Mouse (Mus musculus) MEL (cell line): ENCODE results near the gene Nfatc2ip. TPM values are rescaled to one million over a fixed set of nuclear protein-coding genes. Genes with fewer than 3 reads are reported as not detected.

Experiments used
- DNase-seq: peaks from one replicate; pipeline ENCODE4 v3.0.0; 2011; ENCODE audit warnings: low read depth, low spot score
- H3K27ac ChIP-seq: 2 replicates; pipeline ENCODE4 v1.5.1; 2012; ENCODE audit warnings: low read depth, mild to moderate bottlenecking, control low read depth, low read length, moderate library complexity; ENCODE audit not compliant: control insufficient read depth
- H3K27me3 ChIP-seq, 2 experiments: fragments of 150-350 bp in 1 of 2; sonication (generic) in 1 of 2; 2 replicates each; pipeline ENCODE4 v1.6.1; 2012; ENCODE audit warnings: low read length in 2 of 2, mild to moderate bottlenecking in 2 of 2, improper control_type of control experiment in 1 of 2, moderate library complexity in 1 of 2; ENCODE audit not compliant: insufficient read depth in 2 of 2, control insufficient read depth in 1 of 2
- H3K36me3 ChIP-seq, 2 experiments: 2 replicates each; pipeline ENCODE4 v1.6.1; 2012 to 2014; ENCODE audit warnings: low read length in 2 of 2, improper control_type of control experiment in 1 of 2, inconsistent platforms in 1 of 2, mild to moderate bottlenecking in 1 of 2; ENCODE audit not compliant: insufficient read depth in 2 of 2, control insufficient read depth in 1 of 2
- H3K4me1 ChIP-seq, 2 experiments: fragments of 150-350 bp in 1 of 2; sonication (generic) in 1 of 2; 2 replicates each; pipeline ENCODE4 v1.6.1; 2012; ENCODE audit warnings: low read length in 2 of 2, improper control_type of control experiment in 1 of 2, mild to moderate bottlenecking in 1 of 2; ENCODE audit not compliant: insufficient read depth in 2 of 2, control insufficient read depth in 1 of 2
- H3K4me3 ChIP-seq, 2 experiments: fragments of 150-350 bp in 1 of 2; sonication (generic) in 1 of 2; 2 replicates each; pipeline ENCODE4 v1.5.1; 2012; ENCODE audit warnings: low read depth in 2 of 2, low read length in 2 of 2, mild to moderate bottlenecking in 2 of 2, moderate library complexity in 2 of 2, control low read depth in 1 of 2, improper control_type of control experiment in 1 of 2; ENCODE audit not compliant: control insufficient read depth in 1 of 2, insufficient read depth in 1 of 2
- H3K79me2 ChIP-seq: 2 replicates; pipeline ENCODE4 v1.6.1; 2012; ENCODE audit warnings: mild to moderate bottlenecking, low read length, moderate library complexity; ENCODE audit not compliant: control insufficient read depth, poor library complexity, insufficient read depth
- H3K9ac ChIP-seq: 2 replicates; pipeline ENCODE4 v1.6.1; 2012; ENCODE audit warnings: low read depth, mild to moderate bottlenecking, control low read depth, low read length, moderate library complexity; ENCODE audit not compliant: control insufficient read depth, poor library complexity, severe bottlenecking
- H3K9me3 ChIP-seq: fragments of 150-350 bp; sonication (generic); replicated peaks from 2 replicates; pipeline ENCODE4 v1.6.1; 2012; ENCODE audit warnings: mild to moderate bottlenecking, low read length, improper control_type of control experiment, moderate library complexity; ENCODE audit not compliant: insufficient read depth
- CTCF ChIP-seq, 3 experiments: IDR thresholded peaks in 2 of 3; conservative IDR thresholded peaks in 1 of 3; 2 replicates each; pipeline ENCODE4 v1.5.1; 2011 to 2012; ENCODE audit warnings: low read length in 3 of 3, low read depth in 2 of 3, mild to moderate bottlenecking in 2 of 3, improper control_type of control experiment in 1 of 3, inconsistent platforms in 1 of 3, mixed read lengths in 1 of 3, moderate library complexity in 1 of 3; ENCODE audit not compliant: control insufficient read depth in 1 of 3, insufficient read depth in 1 of 3, poor library complexity in 1 of 3, severe bottlenecking in 1 of 3
- E2F4 ChIP-seq: IDR thresholded peaks from 2 replicates; pipeline ENCODE4 v1.6.1; 2011; ENCODE audit warnings: low read depth, low read length, improper control_type of control experiment, borderline replicate concordance
- EP300 ChIP-seq, 2 experiments: IDR thresholded peaks; 2 replicates each; pipeline ENCODE4 v1.6.1; 2011; ENCODE audit warnings: improper control_type of control experiment in 2 of 2, low read length in 2 of 2, low read depth in 1 of 2, mild to moderate bottlenecking in 1 of 2
- ETS1 ChIP-seq: IDR thresholded peaks from 2 replicates; pipeline ENCODE4 v1.6.1; 2012; ENCODE audit warnings: low read depth, mild to moderate bottlenecking, inconsistent platforms, low read length, improper control_type of control experiment, moderate library complexity
- GATA1 ChIP-seq: IDR thresholded peaks from 2 replicates; pipeline ENCODE4 v1.6.1; 2011; ENCODE audit warnings: low read depth, low read length, improper control_type of control experiment
- MAFK ChIP-seq: IDR thresholded peaks from 2 replicates; pipeline ENCODE4 v1.6.1; 2011; ENCODE audit warnings: low read depth, mild to moderate bottlenecking, low read length, improper control_type of control experiment, borderline replicate concordance
- MYB ChIP-seq: IDR thresholded peaks from 2 replicates; pipeline ENCODE4 v1.6.1; 2011; ENCODE audit warnings: mild to moderate bottlenecking, low read depth, low read length, improper control_type of control experiment
- RAD21 ChIP-seq: IDR thresholded peaks from 2 replicates; pipeline ENCODE4 v1.6.1; 2011; ENCODE audit warnings: mild to moderate bottlenecking, low read depth, low read length, improper control_type of control experiment
- RCOR1 ChIP-seq: IDR thresholded peaks from 2 replicates; pipeline ENCODE4 v1.6.1; 2012; ENCODE audit warnings: low read depth, mild to moderate bottlenecking, inconsistent platforms, low read length, improper control_type of control experiment
- SIN3A ChIP-seq: IDR thresholded peaks from 2 replicates; pipeline ENCODE4 v1.6.1; 2012; ENCODE audit warnings: low read length, improper control_type of control experiment, inconsistent platforms
- SMC3 ChIP-seq: IDR thresholded peaks from 2 replicates; pipeline ENCODE4 v1.6.1; 2011; ENCODE audit warnings: low read depth, low read length, improper control_type of control experiment
- TAL1 ChIP-seq: IDR thresholded peaks from 2 replicates; pipeline ENCODE4 v1.6.1; 2012; ENCODE audit warnings: mild to moderate bottlenecking, inconsistent platforms, low read length, moderate library complexity, mixed read lengths
- TCF12 ChIP-seq: IDR thresholded peaks from 2 replicates; pipeline ENCODE4 v1.6.1; 2014; ENCODE audit warnings: low read depth, mild to moderate bottlenecking, inconsistent platforms, low read length, improper control_type of control experiment, moderate library complexity
- USF1 ChIP-seq: IDR thresholded peaks from 2 replicates; pipeline ENCODE4 v1.6.1; 2014; ENCODE audit warnings: low read depth, mild to moderate bottlenecking, inconsistent platforms, low read length, improper control_type of control experiment, moderate library complexity
- USF2 ChIP-seq, 2 experiments: IDR thresholded peaks; 2 replicates each; pipeline ENCODE4 v1.6.1; 2011 to 2012; ENCODE audit warnings: improper control_type of control experiment in 2 of 2, low read length in 2 of 2, borderline replicate concordance in 1 of 2, inconsistent platforms in 1 of 2, low read depth in 1 of 2, mild to moderate bottlenecking in 1 of 2; ENCODE audit not compliant: insufficient read depth in 1 of 2
- ZC3H11A ChIP-seq: IDR thresholded peaks from 2 replicates; pipeline ENCODE4 v1.6.1; 2012; ENCODE audit warnings: low read depth, mild to moderate bottlenecking, inconsistent platforms, low read length, improper control_type of control experiment
- ZKSCAN1 ChIP-seq: IDR thresholded peaks from 2 replicates; pipeline ENCODE4 v1.6.1; 2012; ENCODE audit warnings: low read depth, mild to moderate bottlenecking, inconsistent platforms, low read length, improper control_type of control experiment, moderate library complexity
- ZNF384 ChIP-seq: IDR thresholded peaks from 2 replicates; pipeline ENCODE4 v1.6.1; 2012; ENCODE audit warnings: low read depth, mild to moderate bottlenecking, inconsistent platforms, low read length, improper control_type of control experiment
- polyA plus RNA-seq, 2 experiments: library from polyadenylated mRNA; stranded (reverse) in 1 of 2; unstranded in 1 of 2; fragments of >175 nt in 1 of 2; fragments of >200 nt in 1 of 2; gene quantifications; 2 replicates each; pipeline versions ENCODE4 v1.2.1 to v1.2.4; 2012; ENCODE audit warnings: low replicate concordance in 2 of 2, low read depth in 1 of 2; ENCODE audit not compliant: insufficient read length in 2 of 2, insufficient read depth in 1 of 2, missing spikeins in 1 of 2
- total RNA-seq: library from RNA; depleted of rRNA; stranded (reverse); fragments of 300-350 nt; gene quantifications from 2 replicates; pipeline ENCODE4 v1.2.3, GENCODE M21; 2012

Nfatc2ip gene
- total and polyA plus RNA-seq, 3 experiments, result 7.9 to 13.0 TPM; not detected in 1

GRCm38 (mm10) chr7:126348293-126348692 is 48.2 kb downstream of the Nfatc2ip start:
- 0 out of 2 replicates have a peak overlapping the region, but pooled peaks have one; percentile 5 for H3K9ac ChIP-seq
- peak; percentile 35; the same call in 1 of the 2 replicates for TF ChIP-seq ETS1
- TF ChIP-seq CTCF (IDR thresholded peaks at IDR 0.05 in 2 of 3, conservative IDR thresholded peaks at IDR 0.05 in 1 of 3; ENCODE audit: control insufficient read depth in 1 of 3, insufficient read depth in 1 of 3, low read depth in 2 of 3, low read length in 3 of 3, poor library complexity in 1 of 3, severe bottlenecking in 1 of 3), result peak in 2 of 3 experiments; percentile 5 to 24; a peak in 2 of 6 replicates
- TF ChIP-seq SMC3, result 0 out of 2 replicates have a peak, but pooled peaks have one; percentile 11
- TF ChIP-seq ZNF384, result peak; percentile 87
- no peak for TF ChIP-seq MYB
- peak; percentile 20; the same call in 1 of the 2 replicates for TF ChIP-seq RAD21
- peak; percentile 15; the same call in 1 of the 2 replicates for TF ChIP-seq SIN3A
- no peak for TF ChIP-seq USF1
- no peak for TF ChIP-seq ZKSCAN1
- TF ChIP-seq USF2 (IDR thresholded peaks at IDR 0.05; ENCODE audit: borderline replicate concordance in 1 of 2, insufficient read depth in 1 of 2, low read depth in 1 of 2, low read length in 2 of 2), result no peak
- TF ChIP-seq TAL1, result peak; percentile 86
- peak; percentile 59 to 81 for TF ChIP-seq EP300 (IDR thresholded peaks at IDR 0.05; ENCODE audit: low read depth in 1 of 2, low read length in 2 of 2)
- peak; percentile 77 for TF ChIP-seq GATA1
- TF ChIP-seq RCOR1, result peak; percentile 73
- TF ChIP-seq TCF12, result peak; percentile 84
- TF ChIP-seq E2F4, result no peak
- no peaks in the 10 kb centered on the region; a peak in 1 of 4 replicates for H3K27me3 ChIP-seq
- H3K4me1 ChIP-seq, result peaks cover 0 to 10% of the 10 kb centered on the region in 2 experiments; a peak in 2 of 4 replicates
- DNase-seq, result peak; percentile 76
- 0 out of 2 replicates have a peak overlapping the region, but pooled peaks have one; percentile 3 for H3K27ac ChIP-seq
- H3K4me3 ChIP-seq, result no peak overlapping the region
- H3K36me3 ChIP-seq, result peaks cover 0 to 10% of the 10 kb centered on the region in 2 experiments; a peak in 2 of 4 replicates
- H3K79me2 ChIP-seq, result no peaks in the 10 kb centered on the region
- H3K9me3 ChIP-seq, result no peaks in the 10 kb centered on the region

GRCm38 (mm10) chr7:126347098-126347497 is 49.4 kb downstream of the Nfatc2ip start:
- no peaks in the 10 kb centered on the region; a peak in 1 of 4 replicates for H3K27me3 ChIP-seq
- no peak overlapping the region for H3K4me3 ChIP-seq
- no peaks in the 10 kb centered on the region for H3K9me3 ChIP-seq
- TF ChIP-seq TCF12 (no peak), ZC3H11A (no peak), MAFK (no peak), CTCF (IDR thresholded peaks at IDR 0.05 in 2 of 3, conservative IDR thresholded peaks at IDR 0.05 in 1 of 3; ENCODE audit: control insufficient read depth in 1 of 3, insufficient read depth in 1 of 3, low read depth in 2 of 3, low read length in 3 of 3, poor library complexity in 1 of 3, severe bottlenecking in 1 of 3) (peak in 1 of 3 experiments; percentile 16; a peak in 1 of 6 replicates)
- no peaks in the 10 kb centered on the region for H3K79me2 ChIP-seq
- DNase-seq, result no peak
- peaks cover 0 to 8% of the 10 kb centered on the region in 2 experiments; a peak in 2 of 4 replicates for H3K36me3 ChIP-seq
- no peak overlapping the region for H3K9ac ChIP-seq
- peaks cover 0 to 10% of the 10 kb centered on the region in 2 experiments; a peak in 2 of 4 replicates for H3K4me1 ChIP-seq
- no peak overlapping the region for H3K27ac ChIP-seq
